Mouse (Mus musculus) spleen, adult 2 months (tissue): ENCODE results near the gene Scgb1c1. TPM values are rescaled to one million over a fixed set of nuclear protein-coding genes. Genes with fewer than 3 reads are reported as not detected.

ENCODE experiments used
- DNase-seq, 2 experiments: peaks; one replicate each; pipeline versions ENCODE4 v3.0.0 to v3.0.0-alpha.2; 2012 to 2021; ENCODE audit warnings: low spot score in 2 of 2, low read depth in 1 of 2
- H3K27ac ChIP-seq: fragments of 200-500 bp; 2 replicates; pipeline ENCODE4 v1.5.1; 2012; ENCODE audit warnings: low read length, inconsistent platforms; ENCODE audit not compliant: insufficient read depth
- H3K27me3 ChIP-seq: fragments of 200-500 bp; 2 replicates; pipeline ENCODE4 v1.6.1; 2012; ENCODE audit warnings: mild to moderate bottlenecking, moderate library complexity, low read length, inconsistent platforms; ENCODE audit not compliant: control insufficient read depth, insufficient read depth
- H3K36me3 ChIP-seq: fragments of 200-500 bp; 2 replicates; pipeline ENCODE4 v1.6.1; 2012; ENCODE audit warnings: mild to moderate bottlenecking, low read length, inconsistent platforms; ENCODE audit not compliant: control insufficient read depth, insufficient read depth
- H3K4me1 ChIP-seq: fragments of 200-500 bp; 2 replicates; pipeline ENCODE4 v1.6.1; 2011; ENCODE audit warnings: inconsistent platforms; ENCODE audit not compliant: control insufficient read depth, insufficient read depth, insufficient read length
- H3K4me3 ChIP-seq: fragments of 200-500 bp; 2 replicates; pipeline ENCODE4 v1.5.1; 2011; ENCODE audit warnings: mild to moderate bottlenecking, inconsistent platforms; ENCODE audit not compliant: insufficient read depth, insufficient read length; ENCODE audit errors: extremely low read depth
- CTCF ChIP-seq: fragments of 200-500 bp; IDR thresholded peaks from 2 replicates; pipeline ENCODE4 v1.5.1; 2011; ENCODE audit warnings: mild to moderate bottlenecking, inconsistent platforms; ENCODE audit not compliant: insufficient read depth, insufficient read length, insufficient replicate concordance; ENCODE audit errors: extremely low read depth
- POLR2A ChIP-seq: fragments of 200-500 bp; IDR thresholded peaks from 2 replicates; pipeline ENCODE4 v1.6.1; 2011; ENCODE audit warnings: low read depth, low read length, inconsistent platforms
- WGBS: fragments of 180-500 bp; shearing (Covaris S2); methylation state at CpG from one replicate; pipeline ENCODE4 v1.1.7; 2018; 5-methylcytosine and 5-hydroxymethylcytosine counted together
- polyA plus RNA-seq: library from polyadenylated mRNA; depleted of rRNA; stranded (reverse); fragments of >200 nt; gene quantifications from 2 replicates; pipeline ENCODE4 v1.2.3, GENCODE M21; 2012

Gene Scgb1c1
- polyA plus RNA-seq, 1 experiment: 0.25 TPM

GRCm38 (mm10) chr7:140859997-140860396 lies 14.7 kb downstream of the Scgb1c1 start:
- DNase-seq: no peak
- TF ChIP-seq CTCF: no peak
- TF ChIP-seq POLR2A: no peak
- H3K27me3 ChIP-seq: no peaks in the 10 kb centered on the region
- H3K27ac ChIP-seq: no peak overlapping the region
- 77% methylated on average over 6 of the region's 6 CpGs for WGBS
- peaks cover 37% of the 10 kb centered on the region for H3K36me3 ChIP-seq
- no peak overlapping the region for H3K4me3 ChIP-seq
- peaks cover 10% of the 10 kb centered on the region for H3K4me1 ChIP-seq

- H3K36me3 ChIP-seq: peaks cover 37% of the 10 kb centered on the region
- no peak for DNase-seq
- no peak overlapping the region for H3K4me3 ChIP-seq
- peaks cover 10% of the 10 kb centered on the region for H3K4me1 ChIP-seq
- TF ChIP-seq CTCF: no peak
- no peak for TF ChIP-seq POLR2A
- H3K27me3 ChIP-seq: no peaks in the 10 kb centered on the region
- WGBS: 96% methylated on average over 5 of the region's 5 CpGs
- no peak overlapping the region for H3K27ac ChIP-seq
These were observed 15.4 kb downstream of the Scgb1c1 start for GRCm38 (mm10) chr7:140860728-140861127.

- TF ChIP-seq CTCF (no peak), POLR2A (no peak)
- H3K27ac ChIP-seq: no peak overlapping the region
- H3K27me3 ChIP-seq: no peaks in the 10 kb centered on the region
- WGBS: 94% methylated on average over 12 of the region's 12 CpGs
- no peak for DNase-seq
- H3K36me3 ChIP-seq: peaks cover 33% of the 10 kb centered on the region
- no peak overlapping the region for H3K4me3 ChIP-seq
- no peaks in the 10 kb centered on the region for H3K4me1 ChIP-seq
These were observed 19.4 kb downstream of the Scgb1c1 start for GRCm38 (mm10) chr7:140864761-140865160.

- H3K4me1 ChIP-seq: peaks cover 10% of the 10 kb centered on the region; the same call in 1 of the 2 replicates
- H3K27me3 ChIP-seq: no peaks in the 10 kb centered on the region
- H3K27ac ChIP-seq: no peak overlapping the region
- TF ChIP-seq POLR2A (no peak), CTCF (no peak)
- 11% methylated on average over 4 of the region's 4 CpGs for WGBS
- H3K4me3 ChIP-seq: no peak overlapping the region
- peaks cover 5% of the 10 kb centered on the region; the same call in 1 of the 2 replicates for H3K36me3 ChIP-seq
- DNase-seq: no peak
These were observed 28.9 kb downstream of the Scgb1c1 start for GRCm38 (mm10) chr7:140874224-140874623.

DNA sequence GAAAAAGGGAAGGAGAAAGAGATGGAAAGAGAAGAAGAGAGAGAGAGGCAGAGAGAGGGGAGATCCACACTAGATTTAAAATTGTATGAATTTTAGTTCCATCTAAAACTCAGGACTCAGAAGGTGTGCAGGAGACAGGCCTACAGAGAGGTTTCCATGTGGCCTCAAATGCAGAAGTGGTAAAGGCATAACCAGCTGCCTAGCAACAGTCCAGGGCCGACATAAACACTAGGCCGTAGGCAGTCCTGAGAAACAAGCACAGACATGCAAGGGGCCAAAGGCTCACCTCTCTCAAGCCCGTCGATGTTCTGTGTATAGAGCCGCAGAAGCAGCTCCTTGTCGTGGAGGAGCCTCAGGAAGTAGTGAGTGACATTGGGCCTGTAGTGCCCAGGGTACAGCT lies 32.0 kb downstream of the Scgb1c1 start:
- TF ChIP-seq CTCF: no peak
- H3K27ac ChIP-seq: no peak overlapping the region
- 30% methylated on average over 6 of the region's 6 CpGs for WGBS
- H3K36me3 ChIP-seq: peaks cover 4% of the 10 kb centered on the region; the same call in 1 of the 2 replicates
- no peak overlapping the region for H3K4me3 ChIP-seq
- H3K27me3 ChIP-seq: no peaks in the 10 kb centered on the region
- H3K4me1 ChIP-seq: peaks cover 13% of the 10 kb centered on the region; the same call in 1 of the 2 replicates
- peak in 1 of 2 experiments; percentile 28 for DNase-seq

DNA sequence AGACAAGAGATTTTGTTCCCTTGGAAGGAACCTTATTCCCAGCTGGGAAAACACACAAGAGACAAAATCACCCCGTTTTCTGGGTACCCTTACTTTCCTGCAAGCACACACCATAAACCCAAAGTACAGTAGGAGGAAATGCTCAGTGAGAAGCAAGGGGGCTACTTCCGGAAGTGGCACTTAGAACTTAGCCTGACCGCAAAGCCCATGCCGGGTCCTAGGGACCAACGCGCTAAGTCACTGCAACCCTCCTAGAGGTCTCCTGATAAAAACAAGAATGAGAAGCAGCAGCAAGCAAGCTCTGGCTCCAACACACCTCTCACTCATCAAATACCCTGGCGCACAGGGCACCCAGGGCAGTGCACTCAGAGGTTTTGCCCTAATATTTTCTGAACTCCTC lies 34.0 kb downstream of the Scgb1c1 start:
- DNase-seq: no peak
- Histone ChIP-seq H3K4me1 (peaks cover 13% of the 10 kb centered on the region; the same call in 1 of the 2 replicates), H3K27ac (no peak overlapping the region), H3K36me3 (0 out of 2 replicates have a peak, but pooled peaks cover 3% of the 10 kb centered on the region), H3K4me3 (no peak overlapping the region), H3K27me3 (no peaks in the 10 kb centered on the region)
- 6% methylated on average over 7 of the region's 7 CpGs for WGBS
- no peak for TF ChIP-seq POLR2A
- no peak for TF ChIP-seq CTCF

GRCm38 (mm10) chr7:140880419-140880818 lies 35.1 kb downstream of the Scgb1c1 start:
- no peak for DNase-seq
- Histone ChIP-seq H3K4me1 (peaks cover 13% of the 10 kb centered on the region; the same call in 1 of the 2 replicates), H3K27ac (no peak overlapping the region), H3K27me3 (no peaks in the 10 kb centered on the region), H3K4me3 (no peak overlapping the region), H3K36me3 (0 out of 2 replicates have a peak, but pooled peaks cover 2% of the 10 kb centered on the region)
- WGBS: 38% methylated on average over 3 of the region's 3 CpGs
- TF ChIP-seq POLR2A: no peak
- no peak for TF ChIP-seq CTCF
